Mouse (Mus musculus): ENCODE measurements around the gene Gdpd3.
"Not testable (repeated sequence)": the region's sequence is repeated elsewhere in the genome, so short reads cannot be mapped to it uniquely, and the experiment has no call there.

Gene Gdpd3

GRCm38 (mm10) chr7:126766201-126766600 is at the start of gene Gdpd3:
Gdpd3 (plus strand) TSS chr7:126766334.
- no peak for DNase-seq (ENCODE audit: low read depth, low spot score)

GRCm38 (mm10) chr7:126717566-126717965 is 48.6 kb upstream of the Gdpd3 start:
- no peak for DNase-seq (ENCODE audit: low read depth, low spot score)
- no peaks in the 10 kb centered on the region for H3K27me3 ChIP-seq (ENCODE audit: control insufficient read depth, insufficient read depth, low read length, poor library complexity, severe bottlenecking)
- no peaks in the 10 kb centered on the region for H3K36me3 ChIP-seq (ENCODE audit: control insufficient read depth, insufficient read depth, low read length, poor library complexity, severe bottlenecking)

More at GRCm38 (mm10) chr7:126766201-126766600, at the start of gene Gdpd3:
- peaks cover 4% of the 10 kb centered on the region for H3K36me3 ChIP-seq (ENCODE audit: control insufficient read depth, insufficient read depth, low read length, poor library complexity, severe bottlenecking)
- H3K27me3 ChIP-seq (ENCODE audit: control insufficient read depth, insufficient read depth, low read length, poor library complexity, severe bottlenecking), result no peaks in the 10 kb centered on the region

GRCm38 (mm10) chr7:126718787-126719337 is 47.3 kb upstream of the Gdpd3 start:
- Histone ChIP-seq H3K27me3 (ENCODE audit: control insufficient read depth, insufficient read depth, low read length, poor library complexity, severe bottlenecking) (no peaks in the 10 kb centered on the region), H3K36me3 (ENCODE audit: control insufficient read depth, insufficient read depth, low read length, poor library complexity, severe bottlenecking) (no peaks in the 10 kb centered on the region)
- DNase-seq (ENCODE audit: low read depth, low spot score), result peak; percentile 57

- DNase-seq (ENCODE audit: low read depth, low spot score), result peak; percentile 34
- Histone ChIP-seq H3K27me3 (ENCODE audit: control insufficient read depth, insufficient read depth, low read length, poor library complexity, severe bottlenecking) (no peaks in the 10 kb centered on the region), H3K36me3 (ENCODE audit: control insufficient read depth, insufficient read depth, low read length, poor library complexity, severe bottlenecking) (no peaks in the 10 kb centered on the region)
These were observed 44.5 kb upstream of the Gdpd3 start for GRCm38 (mm10) chr7:126721635-126722034.

- Histone ChIP-seq H3K36me3 (ENCODE audit: control insufficient read depth, insufficient read depth, low read length, poor library complexity, severe bottlenecking) (no peaks in the 10 kb centered on the region), H3K27me3 (ENCODE audit: control insufficient read depth, insufficient read depth, low read length, poor library complexity, severe bottlenecking) (no peaks in the 10 kb centered on the region)
- peak; percentile 15 for DNase-seq (ENCODE audit: low read depth, low spot score)
These were observed 41.1 kb upstream of the Gdpd3 start for GRCm38 (mm10) chr7:126725077-126725476.

- H3K27me3 ChIP-seq (ENCODE audit: control insufficient read depth, insufficient read depth, low read length, poor library complexity, severe bottlenecking), result no peaks in the 10 kb centered on the region
- DNase-seq (ENCODE audit: low read depth, low spot score), result no peak
- H3K36me3 ChIP-seq (ENCODE audit: control insufficient read depth, insufficient read depth, low read length, poor library complexity, severe bottlenecking), result no peaks in the 10 kb centered on the region
These were observed 40.5 kb upstream of the Gdpd3 start for GRCm38 (mm10) chr7:126725667-126726066.

GRCm38 (mm10) chr7:126730256-126730789 is 35.8 kb upstream of the Gdpd3 start:
- not testable (repeated sequence) for H3K27me3 ChIP-seq (ENCODE audit: control insufficient read depth, insufficient read depth, low read length, poor library complexity, severe bottlenecking); DNase-seq (ENCODE audit: low read depth, low spot score); H3K36me3 ChIP-seq (ENCODE audit: control insufficient read depth, insufficient read depth, low read length, poor library complexity, severe bottlenecking)

- Histone ChIP-seq H3K36me3 (ENCODE audit: control insufficient read depth, insufficient read depth, low read length, poor library complexity, severe bottlenecking) (no peaks in the 10 kb centered on the region), H3K27me3 (ENCODE audit: control insufficient read depth, insufficient read depth, low read length, poor library complexity, severe bottlenecking) (no peaks in the 10 kb centered on the region)
- DNase-seq (ENCODE audit: low read depth, low spot score), result no peak
These were observed 30.0 kb upstream of the Gdpd3 start for GRCm38 (mm10) chr7:126736122-126736521.

GRCm38 (mm10) chr7:126739551-126739950 is 26.6 kb upstream of the Gdpd3 start:
- no peaks in the 10 kb centered on the region for H3K27me3 ChIP-seq (ENCODE audit: control insufficient read depth, insufficient read depth, low read length, poor library complexity, severe bottlenecking)
- no peak for DNase-seq (ENCODE audit: low read depth, low spot score)
- no peaks in the 10 kb centered on the region for H3K36me3 ChIP-seq (ENCODE audit: control insufficient read depth, insufficient read depth, low read length, poor library complexity, severe bottlenecking)

GRCm38 (mm10) chr7:126740132-126740735 is 25.9 kb upstream of the Gdpd3 start:
- Histone ChIP-seq H3K36me3 (ENCODE audit: control insufficient read depth, insufficient read depth, low read length, poor library complexity, severe bottlenecking) (no peaks in the 10 kb centered on the region), H3K27me3 (ENCODE audit: control insufficient read depth, insufficient read depth, low read length, poor library complexity, severe bottlenecking) (no peaks in the 10 kb centered on the region)
- no peak for DNase-seq (ENCODE audit: low read depth, low spot score)

- no peaks in the 10 kb centered on the region for H3K27me3 ChIP-seq (ENCODE audit: control insufficient read depth, insufficient read depth, low read length, poor library complexity, severe bottlenecking)
- H3K36me3 ChIP-seq (ENCODE audit: control insufficient read depth, insufficient read depth, low read length, poor library complexity, severe bottlenecking), result no peaks in the 10 kb centered on the region
- DNase-seq (ENCODE audit: low read depth, low spot score), result no peak
These were observed 25.2 kb upstream of the Gdpd3 start for GRCm38 (mm10) chr7:126740977-126741376.

GRCm38 (mm10) chr7:126741452-126741851 is 24.7 kb upstream of the Gdpd3 start:
- DNase-seq (ENCODE audit: low read depth, low spot score), result no peak
- H3K27me3 ChIP-seq (ENCODE audit: control insufficient read depth, insufficient read depth, low read length, poor library complexity, severe bottlenecking), result no peaks in the 10 kb centered on the region

GRCm38 (mm10) chr7:126741964-126742482 is 24.1 kb upstream of the Gdpd3 start:
- no peak for DNase-seq (ENCODE audit: low read depth, low spot score)
- Histone ChIP-seq H3K27me3 (ENCODE audit: control insufficient read depth, insufficient read depth, low read length, poor library complexity, severe bottlenecking) (no peaks in the 10 kb centered on the region), H3K36me3 (ENCODE audit: control insufficient read depth, insufficient read depth, low read length, poor library complexity, severe bottlenecking) (no peaks in the 10 kb centered on the region)

More at GRCm38 (mm10) chr7:126741452-126741851, 24.7 kb upstream of the Gdpd3 start:
- H3K36me3 ChIP-seq (ENCODE audit: control insufficient read depth, insufficient read depth, low read length, poor library complexity, severe bottlenecking), result no peaks in the 10 kb centered on the region

- Histone ChIP-seq H3K36me3 (ENCODE audit: control insufficient read depth, insufficient read depth, low read length, poor library complexity, severe bottlenecking) (no peaks in the 10 kb centered on the region), H3K27me3 (ENCODE audit: control insufficient read depth, insufficient read depth, low read length, poor library complexity, severe bottlenecking) (no peaks in the 10 kb centered on the region)
- DNase-seq (ENCODE audit: low read depth, low spot score), result peak; percentile 32
These were observed 20.1 kb upstream of the Gdpd3 start for GRCm38 (mm10) chr7:126746066-126746465.

- peak; percentile 29 for DNase-seq (ENCODE audit: low read depth, low spot score)
- Histone ChIP-seq H3K27me3 (ENCODE audit: control insufficient read depth, insufficient read depth, low read length, poor library complexity, severe bottlenecking) (no peaks in the 10 kb centered on the region), H3K36me3 (ENCODE audit: control insufficient read depth, insufficient read depth, low read length, poor library complexity, severe bottlenecking) (no peaks in the 10 kb centered on the region)
These were observed 19.3 kb upstream of the Gdpd3 start for GRCm38 (mm10) chr7:126746798-126747197.

Measured in splenic B cell, adult 2 months (primary cell).